In genomic region chr6:91159047-91159446, GRCm38 (mm10) we compare ENCODE assay signal across 11 mouse cellular contexts. TPM values are rescaled to one million over a fixed set of nuclear protein-coding genes. Genes with fewer than 3 reads are reported as not detected.
DNase-seq lines count a peak whose midpoint lies in the region; ATAC-seq and TF ChIP-seq lines count a peak whose summit lies in the region.
"Had no signal": no experiment of that assay in that cellular context is flagged by ENCODE, and none has a peak within 500 bp of the region (broad histone marks: within the 10 kb centered on the region; RNA-seq: fewer than 3 reads in every experiment).

No protein-coding gene starts in this region.

- H3K9me3 ChIP-seq in forebrain, postnatal 0 days (ENCODE audit: low read length): no peaks in the 10 kb centered on the region
- H3K9me3 ChIP-seq in liver, embryonic 15.5 days (replicated peaks): no peaks in the 10 kb centered on the region
- H3K9me3 ChIP-seq in intestine, postnatal 0 days (ENCODE audit: control insufficient read depth): no peaks in the 10 kb centered on the region
- H3K9me3 ChIP-seq: lung, embryonic 15.5 days had no signal

- H3K36me3 ChIP-seq in forebrain, postnatal 0 days (ENCODE audit: insufficient read depth): no peaks in the 10 kb centered on the region; the same call in 1 of the 2 replicates
- H3K36me3 ChIP-seq in liver, embryonic 15.5 days (replicated peaks): 0 out of 2 replicates have a peak, but pooled peaks cover 5% of the 10 kb centered on the region
- no peaks in the 10 kb centered on the region for H3K36me3 ChIP-seq in intestine, postnatal 0 days (ENCODE audit: control insufficient read depth, insufficient read depth)
- H3K36me3 ChIP-seq: lung, embryonic 15.5 days had no signal

- peak; percentile 84 for DNase-seq in heart, adult 11 months
- no peak for DNase-seq in heart, adult 18-20 months
- peak; percentile 37 for DNase-seq in brain, adult 2 months (ENCODE audit: low read depth, low spot score)
- DNase-seq in forebrain, postnatal 0 days: no peak
- DNase-seq in left cerebral cortex, postnatal 14 days (ENCODE audit: low spot score in 2 of 2): no peak
- DNase-seq in testis, postnatal 10 days (ENCODE audit: low spot score): no peak
- DNase-seq: cerebellum, adult 9-10 months; right cerebral cortex, postnatal 4 days had no signal

- no peaks in the 10 kb centered on the region for H3K27me3 ChIP-seq in forebrain, postnatal 0 days (ENCODE audit: insufficient read depth, low read length)
- H3K27me3 ChIP-seq in liver, embryonic 15.5 days: peaks cover under 1% of the 10 kb centered on the region; the same call in 1 of the 2 replicates
- no peaks in the 10 kb centered on the region for H3K27me3 ChIP-seq in intestine, postnatal 0 days (replicated peaks; ENCODE audit: control insufficient read depth, insufficient read depth, low read length)

- peak overlapping the region; percentile 24 for H3K4me2 ChIP-seq in forebrain, postnatal 0 days (ENCODE audit: low read depth)
- peak overlapping the region; percentile 91 for H3K4me2 ChIP-seq in liver, embryonic 15.5 days
- H3K4me2 ChIP-seq in intestine, postnatal 0 days (replicated peaks; ENCODE audit: low read depth): no peak overlapping the region
- H3K4me2 ChIP-seq: lung, embryonic 15.5 days had no signal

- ATAC-seq in forebrain, postnatal 0 days: no peak
- peak; percentile 8; the same call in 1 of the 2 replicates for ATAC-seq in liver, embryonic 15.5 days (ENCODE audit: insufficient read depth)
- ATAC-seq in intestine, postnatal 0 days: no peak

- TF ChIP-seq CTCF in forebrain, postnatal 0 days (IDR thresholded peaks at IDR 0.05; ENCODE audit: low read depth): no peak
- TF ChIP-seq CTCF in intestine, postnatal 0 days (IDR thresholded peaks at IDR 0.05; ENCODE audit: low read depth): no peak

- WGBS in forebrain, postnatal 0 days: 80% methylated on average over 9 of the region's 9 CpGs
- 51% methylated on average over 9 of the region's 9 CpGs for WGBS in liver, embryonic 15.5 days (ENCODE audit: insufficient replicate concordance)
- WGBS in intestine, postnatal 0 days: 83% methylated on average over 9 of the region's 9 CpGs

- intact Hi-C loops in left cerebral cortex, postnatal 14 days (cut with DNase I): no loop called here

- peaks cover 46% of the 10 kb centered on the region for H3K4me1 ChIP-seq in forebrain, postnatal 0 days (ENCODE audit: insufficient read depth)
- H3K4me1 ChIP-seq in liver, embryonic 15.5 days (replicated peaks): peaks cover 98% of the 10 kb centered on the region
- H3K4me1 ChIP-seq in intestine, postnatal 0 days (replicated peaks; ENCODE audit: control insufficient read depth, insufficient read depth, low read length): 0 out of 2 replicates have a peak, but pooled peaks cover 9% of the 10 kb centered on the region

- H3K27ac ChIP-seq in forebrain, postnatal 0 days (ENCODE audit: low read depth, low read length): no peak overlapping the region
- H3K27ac ChIP-seq in liver, embryonic 15.5 days (replicated peaks): peak overlapping the region; percentile 98
- no peak overlapping the region for H3K27ac ChIP-seq in intestine, postnatal 0 days (ENCODE audit: low read depth, low read length)
- H3K27ac ChIP-seq: lung, embryonic 15.5 days had no signal

- no peak overlapping the region for H3K4me3 ChIP-seq in forebrain, postnatal 0 days (ENCODE audit: low read depth, low read length)
- peak overlapping the region; percentile 70 for H3K4me3 ChIP-seq in liver, embryonic 15.5 days (replicated peaks)
- H3K4me3 ChIP-seq in intestine, postnatal 0 days (ENCODE audit: low read depth, low read length): no peak overlapping the region
- H3K4me3 ChIP-seq: lung, embryonic 15.5 days had no signal

- peak overlapping the region; percentile 22; the same call in 1 of the 2 replicates for H3K9ac ChIP-seq in forebrain, postnatal 0 days
- peak overlapping the region; percentile 68 for H3K9ac ChIP-seq in liver, embryonic 15.5 days
- no peak overlapping the region for H3K9ac ChIP-seq in intestine, postnatal 0 days (ENCODE audit: low read depth, low read length)
- H3K9ac ChIP-seq: lung, embryonic 15.5 days had no signal

RNA-seq across cellular contexts. Expression of gene Hdac11, which starts 2.6 kb away (rescaled TPM):
- total RNA-seq in heart, adult 18-20 months (2021): 10 to 100 TPM; 20.9 to 21.3 TPM
- total RNA-seq in forebrain, postnatal 0 days (2014; rRNA removed): 70.3 and 81.0 TPM in 2 replicates
- polyA plus RNA-seq in forebrain, postnatal 0 days (2015; fragmentation: Nextera tagmentation; extraction: Ambion mirVana): 27.4 and 34.5 TPM in 2 replicates
- polyA plus RNA-seq in liver, embryonic 15.5 days (2015; fragmentation: Nextera tagmentation; extraction: Ambion mirVana): 5.6 and 5.9 TPM in 2 replicates
- total RNA-seq in left cerebral cortex, postnatal 14 days (2021): 100 to 1,000 TPM; 130 to 142 TPM
- 4.2 and 4.8 TPM in 2 replicates for polyA plus RNA-seq in intestine, postnatal 0 days (2015; fragmentation: Nextera tagmentation; extraction: Ambion mirVana)

RNA-seq across cellular contexts. Expression of gene Nup210, which starts 42.4 kb away (rescaled TPM):
- total RNA-seq in heart, adult 18-20 months (2021): 1 to 10 TPM; 2.6 to 6.9 TPM
- total RNA-seq in forebrain, postnatal 0 days (2014; rRNA removed): 36.6 and 52.6 TPM in 2 replicates
- 9.1 and 12.5 TPM in 2 replicates for polyA plus RNA-seq in forebrain, postnatal 0 days (2015; fragmentation: Nextera tagmentation; extraction: Ambion mirVana)
- polyA plus RNA-seq in liver, embryonic 15.5 days (2015; fragmentation: Nextera tagmentation; extraction: Ambion mirVana): 32.0 and 37.1 TPM in 2 replicates
- total RNA-seq in left cerebral cortex, postnatal 14 days (2021): 10 to 100 TPM; 30.0 to 35.0 TPM
- 2.8 TPM in 2 replicates for polyA plus RNA-seq in intestine, postnatal 0 days (2015; fragmentation: Nextera tagmentation; extraction: Ambion mirVana)

RNA-seq across cellular contexts. Expression of gene Fbln2, which starts 53.2 kb away (rescaled TPM):
- total RNA-seq in heart, adult 18-20 months (2021): 10 to 100 TPM; 42.0 to 43.1 TPM
- 26.7 and 41.1 TPM in 2 replicates for total RNA-seq in forebrain, postnatal 0 days (2014; rRNA removed)
- polyA plus RNA-seq in forebrain, postnatal 0 days (2015; fragmentation: Nextera tagmentation; extraction: Ambion mirVana): 18.6 and 19.6 TPM in 2 replicates
- polyA plus RNA-seq in liver, embryonic 15.5 days (2015; fragmentation: Nextera tagmentation; extraction: Ambion mirVana): 6.2 and 6.5 TPM in 2 replicates
- 1 to 10 TPM; 9.6 to 9.9 TPM for total RNA-seq in left cerebral cortex, postnatal 14 days (2021)
- 19.5 and 24.1 TPM in 2 replicates for polyA plus RNA-seq in intestine, postnatal 0 days (2015; fragmentation: Nextera tagmentation; extraction: Ambion mirVana)

Comparison
In these comparisons a context has a peak if more than half of its experiments do, and no peak if none do; other contexts are left out.
1. DNase-seq: peak in heart, adult 11 months (single experiment) and brain, adult 2 months (single experiment); none in heart, adult 18-20 months (0 of 2), forebrain, postnatal 0 days (single experiment), left cerebral cortex, postnatal 14 days (0 of 2) and testis, postnatal 10 days (single experiment).